Mouse (Mus musculus) cortical plate, adult 2 months (tissue): Measurements from ENCODE around the gene Bmpr1a.

Experiments
- CTCF ChIP-seq: fragments of 200-500 bp; IDR thresholded peaks from 2 replicates; pipeline ENCODE4 v1.5.1; 2011; ENCODE audit warnings: mild to moderate bottlenecking, control low read depth, low read length; ENCODE audit not compliant: insufficient read depth; ENCODE audit errors: extremely low read depth
- POLR2A ChIP-seq: fragments of 200-500 bp; IDR thresholded peaks from 2 replicates; pipeline ENCODE4 v1.6.1; 2011; ENCODE audit warnings: mild to moderate bottlenecking, low read length, control low read depth; ENCODE audit not compliant: insufficient read depth; ENCODE audit errors: extremely low read depth

- TF ChIP-seq CTCF (no peak), POLR2A (no peak)
Measured at GRCm38 (mm10) chr14:34503759-34504158, 618 bp upstream of the Bmpr1a start.
